Mouse (Mus musculus) intestine, postnatal 0 days (tissue): ENCODE data around the gene Gm20532. TPM values are rescaled to one million over a fixed set of nuclear protein-coding genes. Genes with fewer than 3 reads are reported as not detected.

Experiments
- ATAC-seq: fragments of 200-750 bp; cut with Nextera tagmentation; 2 replicates; pipeline ENCODE4 v1.8.0; 2017; ENCODE audit warnings: mild to moderate bottlenecking, moderate TSS enrichment, moderate library complexity
- H3K27ac ChIP-seq: fragments of 300-500 bp; sonication (generic); 2 replicates; pipeline ENCODE4 v1.5.1; 2014; ENCODE audit warnings: mild to moderate bottlenecking, low read depth, low read length, moderate library complexity
- H3K27me3 ChIP-seq: fragments of 300-500 bp; sonication (generic); replicated peaks from 2 replicates; pipeline ENCODE4 v1.6.1; 2014; ENCODE audit warnings: low read length, mixed read lengths; ENCODE audit not compliant: control insufficient read depth, insufficient read depth
- H3K36me3 ChIP-seq: fragments of 300-500 bp; sonication (generic); 2 replicates; pipeline ENCODE4 v1.6.1; 2014; ENCODE audit warnings: mild to moderate bottlenecking, moderate library complexity; ENCODE audit not compliant: control insufficient read depth, insufficient read depth
- H3K4me1 ChIP-seq: fragments of 300-500 bp; sonication (generic); replicated peaks from 2 replicates; pipeline ENCODE4 v1.6.1; 2014; ENCODE audit warnings: antibody characterized with exemption, low read length, mixed read lengths; ENCODE audit not compliant: control insufficient read depth, insufficient read depth
- H3K4me2 ChIP-seq: fragments of 300-500 bp; sonication (generic); replicated peaks from 2 replicates; pipeline ENCODE4 v1.6.1; 2014; ENCODE audit warnings: low read depth, mild to moderate bottlenecking, moderate library complexity
- H3K4me3 ChIP-seq: fragments of 300-500 bp; sonication (generic); 2 replicates; pipeline ENCODE4 v1.5.1; 2014; ENCODE audit warnings: low read depth, low read length
- H3K9ac ChIP-seq: fragments of 300-500 bp; sonication (generic); 2 replicates; pipeline ENCODE4 v1.6.1; 2014; ENCODE audit warnings: mild to moderate bottlenecking, low read depth, low read length
- H3K9me3 ChIP-seq: fragments of 300-500 bp; sonication (generic); 2 replicates; pipeline ENCODE4 v1.6.1; 2016; ENCODE audit warnings: mixed run types; ENCODE audit not compliant: control insufficient read depth
- CTCF ChIP-seq: sonication (generic); IDR thresholded peaks from 2 replicates; pipeline ENCODE4 v1.5.1; 2016; ENCODE audit warnings: low read depth, mild to moderate bottlenecking, control low read depth, antibody characterized with exemption, moderate library complexity
- WGBS: fragments of 180-500 bp; shearing (Covaris S2); extraction: QIAGEN DNeasy Blood & Tissue Kit; methylation state at CpG from one replicate; pipeline ENCODE4 v1.1.7; 2014; 5-methylcytosine and 5-hydroxymethylcytosine counted together
- polyA plus RNA-seq: library from polyadenylated mRNA; unstranded; fragments of >200 nt; fragmentation: Nextera tagmentation; extraction: Ambion mirVana; gene quantifications from 2 replicates; pipeline ENCODE4 v1.2.1, GENCODE M21; 2015

The Gm20532 gene
- polyA plus RNA-seq, 1 experiment from 2014 or later = not detected

- Histone ChIP-seq H3K9me3 (no peaks in the 10 kb centered on the region), H3K4me3 (peak overlapping the region; percentile 90), H3K4me2 (peak overlapping the region; percentile 75), H3K9ac (peak overlapping the region; percentile 85; the same call in 1 of the 2 replicates), H3K4me1 (0 out of 2 replicates have a peak, but pooled peaks cover 8% of the 10 kb centered on the region), H3K27ac (peak overlapping the region; percentile 72), H3K36me3 (peaks cover 43% of the 10 kb centered on the region), H3K27me3 (no peaks in the 10 kb centered on the region)
- 4% methylated on average over 8 of the region's 8 CpGs for WGBS
- ATAC-seq = peak; percentile 55
- TF ChIP-seq CTCF = peak; percentile 83
Measured at GRCm38 (mm10) chr2:26639083-26639482, 52.6 kb downstream of the Gm20532 start.

- peak; percentile 98 for TF ChIP-seq CTCF
- Histone ChIP-seq H3K27ac (peak overlapping the region; percentile 72), H3K4me1 (0 out of 2 replicates have a peak, but pooled peaks cover 8% of the 10 kb centered on the region), H3K36me3 (peaks cover 34% of the 10 kb centered on the region), H3K9me3 (no peaks in the 10 kb centered on the region), H3K4me2 (peak overlapping the region; percentile 75), H3K9ac (peak overlapping the region; percentile 85), H3K27me3 (no peaks in the 10 kb centered on the region), H3K4me3 (peak overlapping the region; percentile 90)
- WGBS = 5% methylated on average over 49 of the region's 49 CpGs
- peak; percentile 78 for ATAC-seq
Measured at GRCm38 (mm10) chr2:26639838-26640830, 53.7 kb downstream of the Gm20532 start.

- WGBS = 78% methylated on average over 7 of the region's 7 CpGs
- no peak overlapping the region for H3K4me2 ChIP-seq
- H3K4me1 ChIP-seq = 0 out of 2 replicates have a peak, but pooled peaks cover 8% of the 10 kb centered on the region
- 0 out of 2 replicates have a peak overlapping the region, but pooled peaks have one; percentile 62 for H3K27ac ChIP-seq
- H3K36me3 ChIP-seq = peaks cover 24% of the 10 kb centered on the region
- no peaks in the 10 kb centered on the region for H3K9me3 ChIP-seq
- H3K9ac ChIP-seq = no peak overlapping the region
- TF ChIP-seq CTCF = no peak
- H3K4me3 ChIP-seq = no peak overlapping the region
- ATAC-seq = no peak
- no peaks in the 10 kb centered on the region for H3K27me3 ChIP-seq
Measured at GRCm38 (mm10) chr2:26641006-26641647, 54.7 kb downstream of the Gm20532 start.

- Histone ChIP-seq H3K36me3 (no peaks in the 10 kb centered on the region), H3K27me3 (no peaks in the 10 kb centered on the region), H3K4me3 (no peak overlapping the region), H3K9ac (no peak overlapping the region), H3K27ac (no peak overlapping the region), H3K4me1 (0 out of 2 replicates have a peak, but pooled peaks cover 4% of the 10 kb centered on the region), H3K9me3 (no peaks in the 10 kb centered on the region), H3K4me2 (no peak overlapping the region)
- ATAC-seq = no peak
- 55% methylated on average over 2 of the region's 2 CpGs for WGBS
- peak; percentile 75 for TF ChIP-seq CTCF
Measured at GRCm38 (mm10) chr2:26643942-26644341, 57.5 kb downstream of the Gm20532 start.

GRCm38 (mm10) chr2:26646643-26647293 lies 60.3 kb downstream of the Gm20532 start:
- peak; percentile 89 for ATAC-seq
- peak; percentile 100 for TF ChIP-seq CTCF
- Histone ChIP-seq H3K27ac (no peak overlapping the region), H3K9me3 (no peaks in the 10 kb centered on the region), H3K4me3 (no peak overlapping the region), H3K4me1 (no peaks in the 10 kb centered on the region), H3K4me2 (no peak overlapping the region), H3K36me3 (no peaks in the 10 kb centered on the region), H3K9ac (no peak overlapping the region), H3K27me3 (no peaks in the 10 kb centered on the region)
- 12% methylated on average over 3 of the region's 3 CpGs for WGBS
